Mouse (Mus musculus): Measurements from ENCODE around the gene Gm21974. TPM values are rescaled to one million over a fixed set of nuclear protein-coding genes. Genes with fewer than 3 reads are reported as not detected.
"Not testable (repeated sequence)": the region's sequence is repeated elsewhere in the genome, so short reads cannot be mapped to it uniquely, and the experiment has no call there.

The Gm21974 gene
- polyA plus RNA-seq (2012; rRNA removed), result not detected in 2 replicates

GRCm38 (mm10) chr7:127895442-127895841, at the start of gene Gm21974, which contains the start of gene Vkorc1:
TSS of gene Gm21974 (minus strand) at chr7:127895454.
TSS of gene Vkorc1 (minus strand) at chr7:127895617.
- DNase-seq (ENCODE audit: extremely low spot score in 1 of 2, low spot score in 1 of 2), result peak; percentile 94 to 96

DNA sequence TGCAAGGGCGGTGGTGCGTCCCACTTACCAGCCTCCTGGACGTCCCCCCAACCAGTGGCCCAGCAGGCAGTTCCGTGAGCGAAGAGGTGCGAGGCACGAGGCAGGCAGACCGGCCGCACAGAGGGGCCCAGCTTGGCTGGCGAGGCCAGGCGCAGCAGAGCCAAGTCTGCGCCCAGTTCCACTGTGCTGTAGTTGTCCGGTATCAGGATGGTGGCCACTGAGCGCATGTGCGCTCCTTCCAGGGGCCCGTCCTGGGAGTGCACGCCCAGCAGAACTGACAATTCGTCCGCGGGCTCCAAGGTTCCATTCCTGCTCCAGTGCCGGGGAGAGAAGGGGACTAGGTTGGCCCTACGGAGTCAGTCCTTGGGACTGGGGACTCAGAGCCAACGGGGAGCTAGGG, 49.4 kb upstream of the Gm21974 start:
- no peak for DNase-seq (ENCODE audit: extremely low spot score in 1 of 2, low spot score in 1 of 2)

GRCm38 (mm10) chr7:127942097-127942496, 46.8 kb upstream of the Gm21974 start:
- DNase-seq (ENCODE audit: extremely low spot score in 1 of 2, low spot score in 1 of 2), result not testable (repeated sequence)

DNA sequence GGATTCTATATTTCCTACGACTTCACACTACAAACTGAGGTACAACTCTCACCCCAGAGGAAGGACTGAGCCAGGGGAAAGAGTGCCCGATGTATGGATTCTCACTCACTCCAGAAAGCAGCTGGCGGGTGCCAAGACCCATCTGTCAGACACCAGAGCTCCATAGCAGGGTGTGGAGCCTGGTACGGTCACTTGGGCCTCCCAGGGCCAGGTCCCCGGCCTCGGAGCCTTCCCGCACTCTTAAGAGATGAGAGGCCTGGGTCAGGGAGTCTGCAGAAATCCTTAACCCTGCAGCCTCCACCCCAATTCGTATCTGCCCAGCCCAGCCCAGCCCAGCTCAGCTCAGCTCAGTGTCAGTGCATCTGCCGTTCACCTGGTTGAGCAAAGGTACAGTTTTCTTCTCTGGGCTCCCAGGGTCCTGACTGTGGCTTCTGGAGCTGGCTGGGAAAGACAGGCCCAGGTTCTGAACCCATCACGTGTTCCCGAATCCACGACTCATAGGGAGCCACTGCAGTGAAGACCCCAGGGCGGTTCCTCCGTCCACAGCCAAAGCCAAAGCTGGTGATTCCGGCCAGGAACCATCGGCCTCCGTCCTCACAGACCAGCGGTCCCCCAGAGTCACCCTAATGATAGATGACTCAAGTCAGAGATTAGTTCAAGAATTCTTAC, 41.1 kb upstream of the Gm21974 start:
- no peak for DNase-seq (ENCODE audit: extremely low spot score in 1 of 2, low spot score in 1 of 2)

GRCm38 (mm10) chr7:127935748-127936159, 40.5 kb upstream of the Gm21974 start:
- DNase-seq (ENCODE audit: extremely low spot score in 1 of 2, low spot score in 1 of 2), result peak in 1 of 2 experiments; percentile 32

DNA sequence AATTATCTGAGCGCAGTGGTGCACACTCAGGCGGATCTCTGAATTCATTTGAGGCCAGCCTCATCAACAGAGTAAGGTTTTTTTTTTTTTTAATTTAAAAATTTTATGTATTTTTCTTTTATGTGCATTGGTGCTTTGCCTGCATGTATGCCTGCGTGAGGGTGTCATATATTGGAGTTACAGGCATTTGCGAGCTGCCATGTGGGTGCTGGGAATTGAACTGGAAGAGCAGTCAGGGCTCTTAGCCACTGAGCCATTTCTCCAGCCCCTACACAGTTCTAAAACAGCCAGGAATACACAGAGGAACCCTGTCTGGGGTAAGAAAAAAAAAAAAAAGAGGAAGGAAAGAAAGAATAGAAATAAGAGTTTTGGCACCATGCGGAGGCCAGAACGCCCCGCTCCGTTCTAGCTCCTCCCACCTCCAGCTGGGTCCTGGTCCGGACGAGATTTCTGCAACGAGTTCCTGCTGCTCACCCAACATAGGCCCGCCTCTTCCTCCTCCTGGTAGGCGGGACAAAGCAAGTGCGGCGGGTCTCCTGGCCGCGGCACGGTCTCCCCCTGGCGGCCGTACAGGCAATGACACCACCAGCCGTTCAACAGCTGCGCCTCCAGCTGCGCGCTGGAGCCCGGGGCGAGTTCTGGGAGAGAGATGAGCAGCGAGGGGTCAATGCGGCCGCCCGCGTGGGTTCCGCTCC, 39.9 kb upstream of the Gm21974 start:
- DNase-seq (ENCODE audit: extremely low spot score in 1 of 2, low spot score in 1 of 2), result peak; percentile 88 to 97

GRCm38 (mm10) chr7:127934075-127934474, 38.8 kb upstream of the Gm21974 start:
- DNase-seq (ENCODE audit: extremely low spot score in 1 of 2, low spot score in 1 of 2), result no peak

DNA sequence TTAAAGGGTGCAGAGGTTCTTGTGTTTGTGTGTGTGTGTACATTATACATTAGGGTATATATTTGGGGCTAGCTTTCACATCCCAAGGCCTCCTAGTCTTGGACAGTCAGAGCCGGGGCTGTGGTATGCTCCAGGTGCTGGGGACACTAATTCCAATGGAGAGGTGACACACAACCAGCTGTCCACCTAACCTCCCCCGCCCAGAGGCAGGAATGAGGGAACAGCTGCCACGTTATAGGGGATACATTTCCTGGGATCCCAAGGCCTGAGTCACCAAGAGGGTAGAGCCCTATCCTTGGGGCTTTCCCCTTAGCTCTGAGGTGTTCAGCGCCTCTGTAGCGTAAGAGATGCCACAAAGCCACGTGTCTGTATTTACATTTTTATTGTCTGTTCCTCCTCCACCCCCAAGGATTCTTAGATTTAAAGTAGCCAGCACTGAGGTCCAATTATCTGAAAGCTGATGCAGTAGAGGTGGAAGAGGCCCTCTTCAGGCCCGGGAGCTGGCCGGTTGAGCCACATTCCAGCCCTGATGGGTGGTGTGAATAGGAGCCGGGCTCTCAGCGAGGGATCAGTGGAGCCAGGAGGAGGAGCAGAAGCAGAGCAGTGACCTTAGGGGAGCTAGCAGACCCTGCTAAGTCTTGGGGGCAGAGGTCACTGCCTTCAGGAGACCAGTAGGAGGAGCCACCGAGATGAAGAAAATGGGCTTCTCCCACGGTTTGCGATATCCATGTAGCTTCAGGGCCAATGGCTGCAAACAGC, 37.2 kb upstream of the Gm21974 start:
- no peak for DNase-seq (ENCODE audit: extremely low spot score in 1 of 2, low spot score in 1 of 2)

DNA sequence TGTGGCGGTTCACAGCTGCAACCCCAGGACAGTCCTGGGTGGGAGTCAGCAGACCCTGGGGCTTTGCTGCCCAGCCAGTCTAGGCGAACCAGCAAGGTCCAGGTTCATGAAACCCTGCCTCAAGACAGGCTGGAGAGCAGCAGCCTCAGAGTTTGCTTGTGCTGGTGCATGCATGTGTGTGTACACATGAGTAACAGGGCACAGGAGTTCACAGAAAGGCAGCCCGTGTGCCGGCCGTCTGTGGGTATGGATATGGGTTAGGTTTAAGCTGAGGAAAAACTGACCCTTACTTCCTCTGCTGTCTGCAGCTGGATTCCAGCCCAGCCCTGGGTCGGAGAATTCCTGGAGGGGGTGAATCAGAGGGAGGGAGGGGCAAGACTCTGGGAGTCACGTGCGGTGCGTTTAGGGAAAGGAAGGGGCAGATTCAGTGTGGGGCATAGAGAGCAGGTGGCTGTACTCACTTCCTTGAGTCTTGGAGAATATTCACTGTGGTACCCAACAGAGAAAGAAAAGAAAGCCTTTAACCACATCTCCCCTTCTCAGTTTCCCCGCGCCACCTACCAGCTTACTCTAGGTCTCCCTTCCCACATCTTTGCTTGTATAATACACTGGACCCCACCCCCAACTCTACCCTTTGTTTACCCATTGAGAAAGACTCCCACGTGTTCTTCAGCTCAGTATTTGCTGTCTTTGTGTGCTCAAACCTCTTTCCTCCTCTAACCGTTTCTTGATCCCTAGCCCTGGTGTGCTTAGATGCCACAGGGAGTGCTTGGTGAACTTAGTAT, 36.3 kb upstream of the Gm21974 start:
- DNase-seq (ENCODE audit: extremely low spot score in 1 of 2, low spot score in 1 of 2), result no peak

- no peak for DNase-seq (ENCODE audit: extremely low spot score in 1 of 2, low spot score in 1 of 2)
Observed at GRCm38 (mm10) chr7:127930636-127931035, 35.4 kb upstream of the Gm21974 start.

GRCm38 (mm10) chr7:127929923-127930322, 34.7 kb upstream of the Gm21974 start, which contains the start of gene Prss8:
TSS of gene Prss8 (minus strand) at chr7:127930104.
- no peak for DNase-seq (ENCODE audit: extremely low spot score in 1 of 2, low spot score in 1 of 2)

DNA sequence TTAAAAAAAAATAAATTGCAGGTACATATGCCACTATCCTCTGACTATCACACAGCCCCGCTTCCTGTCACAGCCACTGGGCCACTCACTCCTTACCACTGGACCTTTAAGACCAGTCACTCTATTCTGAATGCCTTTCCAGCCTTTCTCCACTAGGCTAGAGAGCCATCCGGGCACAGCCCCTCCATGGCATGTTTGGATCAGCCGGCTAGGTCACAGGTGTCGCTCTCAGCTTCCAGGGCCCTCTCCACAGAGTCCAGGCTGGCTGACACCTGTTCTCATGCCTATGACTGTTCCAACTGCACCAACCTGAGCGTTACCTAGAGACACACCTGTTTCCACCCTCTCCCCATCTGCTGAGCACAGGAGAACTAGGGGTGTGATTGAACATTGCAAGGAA, 33.3 kb upstream of the Gm21974 start:
- DNase-seq (ENCODE audit: extremely low spot score in 1 of 2, low spot score in 1 of 2), result no peak

DNA sequence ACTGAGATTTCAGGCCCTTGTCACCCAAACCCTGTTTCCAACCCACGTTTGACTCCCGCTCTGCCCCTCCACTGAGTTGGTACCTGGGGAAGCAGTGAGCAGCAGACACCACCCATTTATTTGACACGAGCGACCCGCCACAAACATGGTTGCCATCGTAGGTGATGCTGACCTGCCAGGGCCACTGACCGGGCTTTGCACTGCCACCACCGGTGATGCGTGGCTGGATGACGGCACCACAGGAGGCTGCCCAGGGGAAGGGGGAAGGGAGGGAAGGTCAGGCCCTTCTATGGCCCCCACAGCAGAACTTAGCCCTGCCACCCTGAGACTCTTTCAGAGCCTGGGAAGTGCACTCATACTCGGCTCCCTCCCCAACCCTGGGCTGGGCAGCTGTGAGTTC, 32.5 kb upstream of the Gm21974 start:
- no peak for DNase-seq (ENCODE audit: extremely low spot score in 1 of 2, low spot score in 1 of 2)

- no peak for DNase-seq (ENCODE audit: extremely low spot score in 1 of 2, low spot score in 1 of 2)
Observed at GRCm38 (mm10) chr7:127926846-127927245, 31.6 kb upstream of the Gm21974 start.

DNA sequence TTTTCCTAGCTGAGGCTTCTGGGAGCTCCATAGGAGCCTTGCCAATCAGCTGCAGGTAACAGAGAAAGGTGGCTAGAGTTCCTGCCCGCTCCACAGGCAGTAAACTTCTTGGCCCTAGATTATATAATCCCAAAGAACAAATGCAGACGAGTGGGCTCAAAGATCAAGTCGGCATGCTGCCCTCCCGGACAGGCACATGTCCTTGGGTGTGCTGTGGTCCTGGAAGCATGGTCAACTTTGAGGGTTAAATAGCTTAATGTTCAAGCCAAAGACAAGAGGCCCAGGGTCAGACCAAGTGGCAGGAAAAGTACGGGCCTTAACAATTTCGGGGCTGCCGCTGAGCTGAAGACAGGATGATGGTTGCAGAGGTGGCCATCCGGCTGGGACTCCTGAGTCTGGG, 30.8 kb upstream of the Gm21974 start:
- no peak for DNase-seq (ENCODE audit: extremely low spot score in 1 of 2, low spot score in 1 of 2)

- no peak for DNase-seq (ENCODE audit: extremely low spot score in 1 of 2, low spot score in 1 of 2)
Observed at GRCm38 (mm10) chr7:127925252-127925651, 30.0 kb upstream of the Gm21974 start.

DNA sequence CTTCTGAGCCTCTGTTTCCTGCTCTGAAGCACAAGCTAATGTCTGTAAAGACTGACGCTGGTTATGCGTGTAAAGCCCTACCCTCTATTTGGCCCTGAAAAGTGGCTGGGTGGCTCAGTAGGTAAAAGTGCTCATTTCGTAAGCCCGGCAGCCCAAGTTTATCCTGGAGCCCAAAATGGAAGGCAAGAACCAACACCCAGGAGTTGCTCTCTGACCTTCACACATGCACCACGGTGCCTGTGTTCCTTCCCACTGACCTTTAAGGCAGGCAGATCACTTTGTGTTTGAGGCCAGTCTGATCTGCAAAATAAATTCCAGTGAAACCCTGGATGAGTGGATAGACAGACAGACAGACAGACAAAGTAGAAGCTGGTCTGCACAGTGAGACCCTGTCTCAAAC, 28.5 kb upstream of the Gm21974 start:
- DNase-seq (ENCODE audit: extremely low spot score in 1 of 2, low spot score in 1 of 2), result no peak

DNA sequence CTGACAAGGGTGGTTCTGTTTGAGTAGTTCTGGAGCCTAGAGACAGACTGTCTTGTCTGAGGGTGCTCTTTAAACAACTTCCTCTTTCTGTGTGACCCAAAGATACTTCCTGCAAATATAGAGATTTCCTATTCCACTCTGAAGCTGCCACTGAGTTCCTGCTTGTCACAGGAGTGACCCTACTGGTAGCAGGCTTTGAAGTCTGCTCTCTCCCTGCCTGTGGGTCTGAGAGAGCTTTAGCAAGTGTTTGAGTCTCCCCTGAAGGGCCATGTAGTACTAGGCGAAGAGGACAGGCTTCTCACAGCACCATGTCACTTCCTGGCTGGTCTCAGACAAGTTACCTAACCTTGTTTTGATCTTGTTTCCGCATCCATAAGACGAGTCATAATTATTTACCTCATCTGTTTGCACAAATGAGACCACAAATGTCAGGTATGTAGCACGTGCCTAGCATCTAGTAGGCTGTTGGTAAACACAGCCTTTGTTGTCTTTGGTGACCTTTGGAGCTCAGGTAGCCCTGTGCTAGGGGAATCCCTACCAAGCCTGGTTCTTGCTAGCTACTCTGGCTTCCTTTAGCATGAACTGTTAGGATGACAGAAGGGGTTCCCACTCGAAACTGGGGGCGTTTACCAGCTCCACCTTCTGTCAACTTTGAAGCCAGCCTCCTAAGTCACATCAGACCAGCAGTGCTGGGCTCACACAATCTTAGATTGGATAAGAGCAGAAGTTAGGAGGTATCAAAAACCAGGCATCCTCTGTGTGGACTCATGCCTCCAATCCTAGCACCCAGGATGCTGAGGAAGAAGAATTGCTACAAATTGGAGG, 27.4 kb upstream of the Gm21974 start:
- peak in 1 of 2 experiments; percentile 45 for DNase-seq (ENCODE audit: extremely low spot score in 1 of 2, low spot score in 1 of 2)

DNA sequence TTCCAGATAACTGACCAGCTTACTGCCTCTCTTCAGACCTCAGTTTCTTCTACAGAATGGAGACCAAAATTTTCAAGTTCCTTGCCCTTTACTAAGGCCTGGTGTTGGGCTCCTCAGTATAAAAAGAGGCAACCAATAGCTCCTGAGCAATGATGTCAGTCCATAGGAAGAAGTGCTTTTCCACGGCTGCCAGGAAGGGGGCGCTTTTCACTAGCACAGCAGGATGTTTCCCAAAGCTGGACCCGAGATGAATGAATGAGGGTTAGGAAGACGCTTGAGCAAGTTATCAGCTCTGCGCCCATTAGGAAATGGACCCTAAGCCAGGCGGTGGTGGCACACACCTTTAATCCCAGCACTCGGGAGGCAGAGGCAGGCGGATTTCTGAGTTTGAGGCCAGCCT, 26.3 kb upstream of the Gm21974 start:
- peak in 1 of 2 experiments; percentile 35 for DNase-seq (ENCODE audit: extremely low spot score in 1 of 2, low spot score in 1 of 2)

- no peak for DNase-seq (ENCODE audit: extremely low spot score in 1 of 2, low spot score in 1 of 2)
Observed at GRCm38 (mm10) chr7:127919290-127919689, 24.0 kb upstream of the Gm21974 start.

Data from frontal cortex, adult 2 months (tissue).